Mouse (Mus musculus): ENCODE data around the gene Atg13. TPM values are rescaled to one million over a fixed set of nuclear protein-coding genes. Genes with fewer than 3 reads are reported as not detected.

Gene Atg13
- polyA plus RNA-seq, 1 experiment from 2014 or later: 32.5 TPM

GRCm38 (mm10) chr2:91676420-91676819, 34.0 kb downstream of the Atg13 start:
- Histone ChIP-seq H3K9me3 (ENCODE audit: control insufficient read depth, low read length) (no peaks in the 10 kb centered on the region), H3K9ac (ENCODE audit: low read length) (no peak overlapping the region), H3K4me2 (no peak overlapping the region), H3K4me3 (ENCODE audit: low read depth, low read length) (no peak overlapping the region), H3K27me3 (ENCODE audit: control insufficient read depth, insufficient read depth, low read length) (no peaks in the 10 kb centered on the region), H3K4me1 (ENCODE audit: control insufficient read depth, insufficient read depth, low read length) (no peaks in the 10 kb centered on the region), H3K36me3 (ENCODE audit: control insufficient read depth, insufficient read depth, low read length) (peaks cover 8% of the 10 kb centered on the region; the same call in 1 of the 2 replicates), H3K27ac (ENCODE audit: low read depth, low read length) (no peak overlapping the region)
- no peak for ATAC-seq (ENCODE audit: low FRiP score)
- 87% methylated on average over 2 of the region's 2 CpGs for WGBS
- no peak for DNase-seq (ENCODE audit: low spot score, missing footprints)

DNA sequence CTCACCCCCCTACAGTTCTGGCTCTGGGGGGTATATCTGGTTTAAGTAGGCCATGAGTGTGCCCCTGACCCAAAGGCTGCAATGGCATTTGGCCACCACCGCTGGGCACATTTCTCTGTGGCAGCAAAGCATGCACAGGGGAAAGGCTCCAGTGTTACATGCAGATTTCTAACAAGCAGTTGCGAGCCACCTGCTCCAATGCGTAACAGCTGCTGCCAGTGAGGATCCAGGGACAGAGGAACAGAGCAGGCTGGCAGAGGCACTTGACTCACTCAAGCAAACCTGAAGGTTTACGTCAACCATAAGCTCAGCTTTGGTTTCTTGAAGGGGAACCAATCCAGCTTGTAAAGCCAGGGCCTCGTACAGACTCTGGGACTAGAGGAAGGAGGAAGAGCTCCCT, 35.5 kb downstream of the Atg13 start:
- Histone ChIP-seq H3K9me3 (ENCODE audit: control insufficient read depth, low read length) (no peaks in the 10 kb centered on the region), H3K4me1 (ENCODE audit: control insufficient read depth, insufficient read depth, low read length) (no peaks in the 10 kb centered on the region), H3K27ac (ENCODE audit: low read depth, low read length) (no peak overlapping the region), H3K4me3 (ENCODE audit: low read depth, low read length) (no peak overlapping the region), H3K9ac (ENCODE audit: low read length) (no peak overlapping the region), H3K36me3 (ENCODE audit: control insufficient read depth, insufficient read depth, low read length) (peaks cover 11% of the 10 kb centered on the region; the same call in 1 of the 2 replicates), H3K4me2 (no peak overlapping the region), H3K27me3 (ENCODE audit: control insufficient read depth, insufficient read depth, low read length) (no peaks in the 10 kb centered on the region)
- WGBS: 88% methylated on average over 5 of the region's 5 CpGs
- no peak for DNase-seq (ENCODE audit: low spot score, missing footprints)
- no peak for ATAC-seq (ENCODE audit: low FRiP score)

DNA sequence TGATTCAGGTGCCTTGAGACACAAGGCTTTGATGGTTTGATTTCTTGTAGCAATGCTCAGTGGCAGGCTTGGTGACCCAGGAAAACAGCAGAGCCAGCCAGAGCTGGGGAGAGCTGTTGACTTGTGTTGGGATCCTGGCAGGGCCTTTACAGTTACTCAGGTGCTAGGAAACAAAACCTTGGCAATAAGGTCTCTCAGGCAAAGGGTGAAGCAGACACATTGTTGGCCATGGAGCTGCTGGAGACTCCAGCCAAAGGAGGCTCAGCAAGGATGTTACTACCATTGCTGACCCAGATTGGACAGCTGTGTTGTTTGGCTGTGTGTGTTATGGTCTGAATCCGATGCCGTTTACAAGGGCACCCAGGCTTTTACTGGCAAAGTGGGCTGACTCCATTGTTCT, 36.8 kb downstream of the Atg13 start:
- Histone ChIP-seq H3K27ac (ENCODE audit: low read depth, low read length) (no peak overlapping the region), H3K9ac (ENCODE audit: low read length) (no peak overlapping the region), H3K4me3 (ENCODE audit: low read depth, low read length) (no peak overlapping the region), H3K4me2 (no peak overlapping the region), H3K36me3 (ENCODE audit: control insufficient read depth, insufficient read depth, low read length) (peaks cover 19% of the 10 kb centered on the region; the same call in 1 of the 2 replicates), H3K27me3 (ENCODE audit: control insufficient read depth, insufficient read depth, low read length) (no peaks in the 10 kb centered on the region), H3K4me1 (ENCODE audit: control insufficient read depth, insufficient read depth, low read length) (no peaks in the 10 kb centered on the region), H3K9me3 (ENCODE audit: control insufficient read depth, low read length) (no peaks in the 10 kb centered on the region)
- DNase-seq (ENCODE audit: low spot score, missing footprints) (no peak), ATAC-seq (ENCODE audit: low FRiP score) (no peak)
- WGBS: 84% methylated on average over 2 of the region's 2 CpGs

DNA sequence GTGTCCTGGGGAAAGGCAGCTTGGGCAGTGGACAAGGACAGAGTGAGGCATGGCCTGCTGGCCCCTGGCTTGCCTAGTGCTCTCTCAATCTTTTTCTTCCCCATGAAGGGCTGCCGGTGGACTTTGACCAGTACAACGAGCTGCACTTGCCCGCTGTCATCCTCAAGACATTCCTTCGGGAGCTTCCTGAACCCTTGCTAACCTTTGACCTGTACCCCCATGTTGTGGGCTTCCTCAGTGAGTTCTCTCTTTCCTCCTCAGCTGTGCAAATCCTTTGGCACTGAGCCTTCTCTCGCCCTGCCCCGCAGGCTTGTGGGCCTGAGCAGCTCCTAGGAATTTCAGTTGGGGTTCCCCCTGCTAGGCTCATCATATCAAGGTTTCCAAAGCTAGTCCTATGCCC, 40.3 kb downstream of the Atg13 start:
- Histone ChIP-seq H3K4me2 (no peak overlapping the region), H3K9ac (ENCODE audit: low read length) (no peak overlapping the region), H3K4me3 (ENCODE audit: low read depth, low read length) (no peak overlapping the region), H3K27me3 (ENCODE audit: control insufficient read depth, insufficient read depth, low read length) (no peaks in the 10 kb centered on the region), H3K4me1 (ENCODE audit: control insufficient read depth, insufficient read depth, low read length) (no peaks in the 10 kb centered on the region), H3K27ac (ENCODE audit: low read depth, low read length) (no peak overlapping the region), H3K9me3 (ENCODE audit: control insufficient read depth, low read length) (no peaks in the 10 kb centered on the region), H3K36me3 (ENCODE audit: control insufficient read depth, insufficient read depth, low read length) (peaks cover 19% of the 10 kb centered on the region)
- 87% methylated on average over 6 of the region's 6 CpGs for WGBS
- no peak for DNase-seq (ENCODE audit: low spot score, missing footprints)
- no peak for ATAC-seq (ENCODE audit: low FRiP score)

- no peak for ATAC-seq (ENCODE audit: low FRiP score)
- WGBS: 88% methylated on average over 8 of the region's 8 CpGs
- Histone ChIP-seq H3K4me3 (ENCODE audit: low read depth, low read length) (no peak overlapping the region), H3K4me1 (ENCODE audit: control insufficient read depth, insufficient read depth, low read length) (no peaks in the 10 kb centered on the region), H3K36me3 (ENCODE audit: control insufficient read depth, insufficient read depth, low read length) (peaks cover 19% of the 10 kb centered on the region), H3K27me3 (ENCODE audit: control insufficient read depth, insufficient read depth, low read length) (no peaks in the 10 kb centered on the region), H3K9ac (ENCODE audit: low read length) (no peak overlapping the region), H3K4me2 (no peak overlapping the region), H3K27ac (ENCODE audit: low read depth, low read length) (no peak overlapping the region), H3K9me3 (ENCODE audit: control insufficient read depth, low read length) (no peaks in the 10 kb centered on the region)
- no peak for DNase-seq (ENCODE audit: low spot score, missing footprints)
These were observed 41.0 kb downstream of the Atg13 start for GRCm38 (mm10) chr2:91669326-91669725.

DNA sequence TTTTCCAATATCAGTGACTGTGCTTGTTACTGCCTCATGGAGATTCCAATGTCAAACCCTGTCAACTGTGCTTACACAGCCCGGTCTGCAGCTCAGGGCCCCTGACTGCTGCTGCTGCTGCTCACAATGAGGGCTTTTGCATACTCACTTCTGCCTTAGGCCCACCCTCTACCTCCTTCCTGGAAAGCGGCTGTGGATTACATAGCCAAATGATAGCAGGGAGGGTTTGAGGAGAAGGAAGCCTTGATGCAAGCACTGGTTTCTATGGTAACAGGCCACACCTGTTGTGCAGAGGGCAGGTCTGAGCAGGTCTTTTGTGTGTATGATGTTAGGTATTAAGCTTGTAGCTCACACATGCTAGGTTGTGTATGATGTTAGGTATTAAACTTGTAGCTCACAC, 42.6 kb downstream of the Atg13 start:
- peaks cover 18% of the 10 kb centered on the region for H3K36me3 ChIP-seq (ENCODE audit: control insufficient read depth, insufficient read depth, low read length)
- H3K4me3 ChIP-seq (ENCODE audit: low read depth, low read length): no peak overlapping the region
- no peaks in the 10 kb centered on the region for H3K27me3 ChIP-seq (ENCODE audit: control insufficient read depth, insufficient read depth, low read length)
- WGBS: 77% methylated on average over 2 of the region's 2 CpGs
- no peaks in the 10 kb centered on the region for H3K9me3 ChIP-seq (ENCODE audit: control insufficient read depth, low read length)
- DNase-seq (ENCODE audit: low spot score, missing footprints) (no peak), ATAC-seq (ENCODE audit: low FRiP score) (no peak)
- no peak overlapping the region for H3K27ac ChIP-seq (ENCODE audit: low read depth, low read length)
- H3K4me1 ChIP-seq (ENCODE audit: control insufficient read depth, insufficient read depth, low read length): no peaks in the 10 kb centered on the region
- no peak overlapping the region for H3K9ac ChIP-seq (ENCODE audit: low read length)
- no peak overlapping the region for H3K4me2 ChIP-seq

- H3K9me3 ChIP-seq (ENCODE audit: control insufficient read depth, low read length): no peaks in the 10 kb centered on the region
These were observed 43.9 kb downstream of the Atg13 start for GRCm38 (mm10) chr2:91666386-91666910.

DNA sequence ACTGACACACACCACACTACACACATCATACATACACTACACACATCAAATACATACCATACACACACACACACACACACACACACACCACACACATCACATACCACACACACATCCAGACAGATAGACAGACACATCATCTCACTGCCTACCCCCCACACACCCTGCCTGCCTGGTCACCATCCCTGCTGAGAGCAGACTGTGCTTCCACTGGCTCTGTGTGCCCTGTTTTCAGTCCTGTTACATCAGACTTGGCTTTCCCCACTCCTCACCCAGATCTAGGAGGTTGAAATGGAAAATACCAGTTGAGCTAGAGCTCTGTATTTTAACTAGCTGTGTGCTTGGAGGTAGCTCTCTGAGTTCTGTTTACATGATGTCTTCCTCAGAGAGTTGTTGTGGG, 45.6 kb downstream of the Atg13 start:
- Histone ChIP-seq H3K27me3 (ENCODE audit: control insufficient read depth, insufficient read depth, low read length) (no peaks in the 10 kb centered on the region), H3K36me3 (ENCODE audit: control insufficient read depth, insufficient read depth, low read length) (peaks cover 14% of the 10 kb centered on the region), H3K27ac (ENCODE audit: low read depth, low read length) (no peak overlapping the region), H3K9me3 (ENCODE audit: control insufficient read depth, low read length) (no peaks in the 10 kb centered on the region), H3K4me2 (no peak overlapping the region), H3K4me3 (ENCODE audit: low read depth, low read length) (no peak overlapping the region), H3K9ac (ENCODE audit: low read length) (no peak overlapping the region), H3K4me1 (ENCODE audit: control insufficient read depth, insufficient read depth, low read length) (no peaks in the 10 kb centered on the region)
- ATAC-seq (ENCODE audit: low FRiP score) (no peak), DNase-seq (ENCODE audit: low spot score, missing footprints) (no peak)

More at GRCm38 (mm10) chr2:91666386-91666910, 43.9 kb downstream of the Atg13 start:
- no peak for DNase-seq (ENCODE audit: low spot score, missing footprints)
- Histone ChIP-seq H3K36me3 (ENCODE audit: control insufficient read depth, insufficient read depth, low read length) (peaks cover 17% of the 10 kb centered on the region), H3K4me1 (ENCODE audit: control insufficient read depth, insufficient read depth, low read length) (no peaks in the 10 kb centered on the region), H3K27me3 (ENCODE audit: control insufficient read depth, insufficient read depth, low read length) (no peaks in the 10 kb centered on the region), H3K4me3 (ENCODE audit: low read depth, low read length) (no peak overlapping the region), H3K27ac (ENCODE audit: low read depth, low read length) (no peak overlapping the region), H3K9ac (ENCODE audit: low read length) (no peak overlapping the region), H3K4me2 (no peak overlapping the region)
- whole genome bisulfite sequencing: 94% methylated on average over 6 of the region's 6 CpGs
- no peak for ATAC-seq (ENCODE audit: low FRiP score)

- Histone ChIP-seq H3K4me1 (ENCODE audit: control insufficient read depth, insufficient read depth, low read length) (no peaks in the 10 kb centered on the region), H3K27ac (ENCODE audit: low read depth, low read length) (no peak overlapping the region), H3K4me2 (no peak overlapping the region), H3K9ac (ENCODE audit: low read length) (no peak overlapping the region), H3K4me3 (ENCODE audit: low read depth, low read length) (no peak overlapping the region), H3K27me3 (ENCODE audit: control insufficient read depth, insufficient read depth, low read length) (no peaks in the 10 kb centered on the region), H3K36me3 (ENCODE audit: control insufficient read depth, insufficient read depth, low read length) (peaks cover 5% of the 10 kb centered on the region; the same call in 1 of the 2 replicates), H3K9me3 (ENCODE audit: control insufficient read depth, low read length) (no peaks in the 10 kb centered on the region)
- ATAC-seq (ENCODE audit: low FRiP score) (no peak), DNase-seq (ENCODE audit: low spot score, missing footprints) (no peak)
- WGBS: 92% methylated on average over 6 of the region's 6 CpGs
These were observed 49.4 kb downstream of the Atg13 start for GRCm38 (mm10) chr2:91660981-91661380.

All from midbrain, embryonic 11.5 days (tissue).